ENCODE assay signal across 8 mouse cellular contexts in the genomic region with DNA sequence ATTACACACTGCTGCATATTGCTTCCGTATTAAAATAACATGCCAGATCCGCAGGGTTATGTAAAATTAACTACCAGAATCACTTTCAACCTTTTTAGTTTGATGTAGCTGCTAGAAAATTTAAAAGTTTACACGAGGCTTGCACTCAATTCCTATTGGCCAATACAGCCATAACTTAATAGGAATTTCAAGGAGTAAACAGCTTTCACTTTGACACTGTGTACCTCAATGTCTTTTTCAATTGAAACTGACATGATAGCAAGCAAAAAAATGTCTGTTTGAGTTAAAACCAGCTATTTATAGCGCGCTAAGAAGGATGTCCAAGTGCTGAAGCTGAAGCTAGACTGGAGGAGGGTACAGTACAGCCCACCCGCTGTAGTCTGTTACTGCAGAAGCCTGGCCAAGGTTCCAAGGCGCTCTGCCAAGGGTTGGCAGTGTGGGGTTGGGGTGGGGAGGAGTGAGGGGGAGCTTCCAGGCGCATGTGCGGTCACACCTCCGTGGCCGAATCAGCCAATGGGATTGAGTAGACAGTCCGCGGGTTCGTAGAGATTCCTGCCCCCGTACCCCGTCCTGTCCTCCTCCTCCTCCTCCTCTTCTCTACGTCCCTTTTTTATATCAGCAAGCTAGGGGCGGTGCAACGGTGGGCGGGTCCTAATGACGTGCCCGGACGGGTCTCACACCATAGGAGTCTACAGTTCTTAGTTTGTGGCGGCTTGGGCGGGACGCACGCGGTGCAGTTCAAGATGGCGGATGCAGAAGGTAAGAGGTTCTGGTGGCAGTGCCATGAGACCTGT. TPM values are rescaled to one million over a fixed set of nuclear protein-coding genes. Genes with fewer than 3 reads are reported as not detected.
A peak's percentile ranks its signal among the peaks of the same experiment; 100 is the strongest.
DNase-seq lines count a peak whose midpoint lies in the region; ATAC-seq and TF ChIP-seq lines count a peak whose summit lies in the region.

A gene (plus strand): TSS at position 486 of the 794 bp plus-strand sequence.

- ATAC-seq in kidney, embryonic 14.5 days (ENCODE audit: low FRiP score, low TSS enrichment) = peak; percentile 100
- ATAC-seq in limb, embryonic 15.5 days (ENCODE audit: insufficient number of reproducible peaks, low FRiP score, low TSS enrichment, low read depth) = peak; percentile 99

- H3K27ac ChIP-seq in bone marrow macrophage, adult 2 months (ENCODE audit: insufficient read depth, low read depth, low read length) = peak within 1 kb of the TSS; percentile 53
- no peak within 1 kb of the TSS for H3K27ac ChIP-seq in embryonic fibroblast, embryonic 13.5 days (ENCODE audit: insufficient read depth, low read length)
- H3K27ac ChIP-seq in kidney, embryonic 14.5 days (ENCODE audit: low read depth, low read length) = no peak within 1 kb of the TSS; the same call in 1 of the 2 replicates
- peak within 1 kb of the TSS; percentile 77 for H3K27ac ChIP-seq in limb, embryonic 15.5 days

- H3K4me1 ChIP-seq in bone marrow macrophage, adult 2 months (ENCODE audit: control insufficient read depth, insufficient read depth, low read length) = peaks cover 9% of the 10 kb centered on the region
- no peaks in the 10 kb centered on the region for H3K4me1 ChIP-seq in embryonic fibroblast, embryonic 13.5 days (ENCODE audit: control insufficient read depth, insufficient read depth, low read length)
- H3K4me1 ChIP-seq in kidney, embryonic 14.5 days (ENCODE audit: control insufficient read depth, insufficient read depth, low read length) = no peaks in the 10 kb centered on the region
- no peaks in the 10 kb centered on the region for H3K4me1 ChIP-seq in limb, embryonic 15.5 days

- DNase-seq in A20 (ENCODE audit: low read depth, low spot score) = peak; percentile 94
- DNase-seq in heart, adult 9 months (ENCODE audit: low spot score in 2 of 2) = peak; percentile 93 to 95
- DNase-seq in monocyte, adult 2 months (ENCODE audit: low read depth in 1 of 2, low spot score in 2 of 2) = peak; percentile 84 to 88
- peak; percentile 95 to 96 for DNase-seq in spleen, postnatal 36 days (ENCODE audit: low spot score in 2 of 2)

- no peak for TF ChIP-seq POLR2A in bone marrow macrophage, adult 2 months (IDR thresholded peaks at IDR 0.05; ENCODE audit: borderline replicate concordance, low read depth, low read length)
- peak; percentile 76 for TF ChIP-seq POLR2A in embryonic fibroblast, embryonic 13.5 days (IDR thresholded peaks at IDR 0.05; ENCODE audit: low read depth, low read length)

- no peaks in the 10 kb centered on the region for H3K27me3 ChIP-seq in kidney, embryonic 14.5 days (ENCODE audit: control insufficient read depth, insufficient read depth, low read length)
- no peaks in the 10 kb centered on the region for H3K27me3 ChIP-seq in limb, embryonic 15.5 days

- peak within 1 kb of the TSS; percentile 46 for H3K4me2 ChIP-seq in kidney, embryonic 14.5 days (replicated peaks; ENCODE audit: low read depth, low read length)
- H3K4me2 ChIP-seq in limb, embryonic 15.5 days = peak within 1 kb of the TSS; percentile 50

- TF ChIP-seq CTCF in bone marrow macrophage, adult 2 months (IDR thresholded peaks at IDR 0.05; ENCODE audit: low read depth, low read length) = no peak
- TF ChIP-seq CTCF in embryonic fibroblast, embryonic 13.5 days (IDR thresholded peaks at IDR 0.05; ENCODE audit: borderline replicate concordance, insufficient read depth, low read length) = no peak

- H3K4me3 ChIP-seq in bone marrow macrophage, adult 2 months (ENCODE audit: insufficient read depth, low read length) = peak within 1 kb of the TSS; percentile 76
- H3K4me3 ChIP-seq in embryonic fibroblast, embryonic 13.5 days (ENCODE audit: insufficient read depth, low read length) = peak within 1 kb of the TSS; percentile 85
- peak within 1 kb of the TSS; percentile 56 for H3K4me3 ChIP-seq in kidney, embryonic 14.5 days (ENCODE audit: low read length)
- peak within 1 kb of the TSS; percentile 54 for H3K4me3 ChIP-seq in limb, embryonic 15.5 days

- H3K36me3 ChIP-seq in kidney, embryonic 14.5 days (ENCODE audit: control insufficient read depth, insufficient read depth, low read length) = peaks cover 2% of the 10 kb centered on the region; the same call in 1 of the 2 replicates
- H3K36me3 ChIP-seq in limb, embryonic 15.5 days = no peaks in the 10 kb centered on the region

- no peaks in the 10 kb centered on the region for H3K9me3 ChIP-seq in kidney, embryonic 14.5 days (ENCODE audit: control insufficient read depth, low read length)
- no peaks in the 10 kb centered on the region for H3K9me3 ChIP-seq in limb, embryonic 15.5 days

- H3K9ac ChIP-seq in kidney, embryonic 14.5 days (ENCODE audit: low read depth, low read length) = peak within 1 kb of the TSS; percentile 64
- peak within 1 kb of the TSS; percentile 58 for H3K9ac ChIP-seq in limb, embryonic 15.5 days

- WGBS in kidney, embryonic 14.5 days = 24% methylated on average over 27 of the region's 29 CpGs
- 18% methylated on average over 23 of the region's 29 CpGs for WGBS in limb, embryonic 15.5 days

RNA-seq across cellular contexts. Expression of the gene that starts here (rescaled TPM):
- polyA plus RNA-seq in bone marrow macrophage, adult 2 months (2012; ENCODE audit: insufficient read depth, insufficient read length, missing spikeins) = 7.8 and 10.6 TPM in 2 replicates
- 61.0 and 75.8 TPM in 2 replicates for polyA plus RNA-seq in embryonic fibroblast, embryonic 13.5 days (2011; ENCODE audit: insufficient read length, low read depth, missing spikeins)
- 154 and 199 TPM in 2 replicates for polyA plus RNA-seq in kidney, embryonic 14.5 days (2014; fragmentation: Nextera tagmentation; extraction: Ambion mirVana)
- polyA plus RNA-seq in limb, embryonic 15.5 days (2015; fragmentation: Nextera tagmentation; extraction: Ambion mirVana) = 118 and 120 TPM in 2 replicates

Comparison
In these comparisons a context has a peak if more than half of its experiments do, and no peak if none do; other contexts are left out.
1. H3K27ac ChIP-seq: peak in bone marrow macrophage, adult 2 months (single experiment) and limb, embryonic 15.5 days (single experiment); none in embryonic fibroblast, embryonic 13.5 days (single experiment) and kidney, embryonic 14.5 days (single experiment).
2. Peak in every context shown above with its lines, with median percentiles within 50 percentile points of each other: DNase-seq and H3K4me3 ChIP-seq.